Mouse (Mus musculus): ENCODE measurements around the gene Sh3yl1.

DNA sequence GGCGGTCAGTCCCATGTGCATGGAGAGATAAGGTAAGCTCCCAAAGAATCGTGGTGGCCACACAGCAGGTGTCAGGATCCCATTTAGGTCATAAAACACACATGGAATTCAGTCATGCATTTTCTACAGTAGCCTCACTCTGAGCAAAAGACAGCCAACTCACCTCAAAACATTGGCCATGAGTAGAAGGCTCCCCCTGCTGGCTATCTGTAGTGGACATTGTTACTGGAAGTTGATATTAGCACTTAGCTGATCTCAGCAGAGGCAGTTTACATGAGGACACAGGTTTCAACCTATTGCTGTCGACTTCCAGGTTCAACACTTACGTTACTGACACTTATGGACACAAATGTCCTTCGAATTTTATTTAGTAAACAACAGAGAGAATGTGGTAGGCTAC lies 21.4 kb upstream of the Sh3yl1 start:
- TF ChIP-seq CTCF (IDR thresholded peaks at IDR 0.05) (peak; percentile 89), EP300 (IDR thresholded peaks at IDR 0.05) (no peak)

All from lung, postnatal 0 days (tissue).